Mouse (Mus musculus): ENCODE results near the gene 4930558K02Rik.

- TF ChIP-seq MEF2A (IDR thresholded peaks at IDR 0.05; ENCODE audit: borderline replicate concordance, low read depth, low read length) (no peak), ZNF384 (IDR thresholded peaks at IDR 0.05; ENCODE audit: low read depth, low read length) (no peak), USF2 (conservative IDR thresholded peaks at IDR 0.05; ENCODE audit: low read depth, low read length) (no peak), CTCF (conservative IDR thresholded peaks at IDR 0.05 in 1 of 2, IDR thresholded peaks at IDR 0.05 in 1 of 2; ENCODE audit: low read depth in 2 of 2, low read length in 2 of 2) (no peak), ETS1 (conservative IDR thresholded peaks at IDR 0.05; ENCODE audit: low read depth, low read length) (no peak), EP300 (IDR thresholded peaks at IDR 0.05; ENCODE audit: low read length) (peak; percentile 56; the same call in 1 of the 2 replicates), ZMIZ1 (IDR thresholded peaks at IDR 0.05; ENCODE audit: low read depth, low read length) (no peak), ZKSCAN1 (IDR thresholded peaks at IDR 0.05; ENCODE audit: borderline replicate concordance, low read depth, low read length) (no peak), POLR2A (IDR thresholded peaks at IDR 0.05; ENCODE audit: low read depth, low read length) (no peak), BHLHE40 (IDR thresholded peaks at IDR 0.05; ENCODE audit: low read depth, low read length) (no peak), MAX (IDR thresholded peaks at IDR 0.05; ENCODE audit: low read length) (no peak), TCF12 (IDR thresholded peaks at IDR 0.05; ENCODE audit: low read depth, low read length) (no peak)
Measured at GRCm38 (mm10) chr1:161902692-161903452, 76.6 kb downstream of the 4930558K02Rik start.
